Mouse (Mus musculus): ENCODE measurements at regions not wholly inside any gene's neighbourhood (a gene's known extent, or its start where the extent isn't known, plus 50 kb on each side); places are given as distances from the start of the nearest gene placed in this dataset.

GRCm38 (mm10) chr3:9200156-9200555 lies 409.7 kb downstream of the Zfp704 start:
- peak; percentile 25 to 43 for DNase-seq (ENCODE audit: low spot score in 2 of 2)

- no peak for DNase-seq (ENCODE audit: low spot score in 2 of 2)
Observed at GRCm38 (mm10) chr3:9198652-9199332, 411.1 kb downstream of the Zfp704 start.

GRCm38 (mm10) chr3:9195781-9196180 lies 414.1 kb downstream of the Zfp704 start:
- DNase-seq (ENCODE audit: low spot score in 2 of 2), result no peak

- peak; percentile 69 to 75 for DNase-seq (ENCODE audit: low spot score in 2 of 2)
Observed at GRCm38 (mm10) chr3:9189366-9190287, 420.3 kb downstream of the Zfp704 start.

- no peak for DNase-seq (ENCODE audit: low spot score in 2 of 2)
Observed at GRCm38 (mm10) chr3:9186364-9187120, 423.3 kb downstream of the Zfp704 start.

GRCm38 (mm10) chr3:9181576-9181975 lies 428.3 kb downstream of the Zfp704 start:
- DNase-seq (ENCODE audit: low spot score in 2 of 2), result no peak

- no peak for DNase-seq (ENCODE audit: low spot score in 2 of 2)
Observed at GRCm38 (mm10) chr3:9179641-9180040, 430.2 kb downstream of the Zfp704 start.

GRCm38 (mm10) chr3:9174517-9174832 lies 435.4 kb downstream of the Zfp704 start:
- DNase-seq (ENCODE audit: low spot score in 2 of 2), result no peak

GRCm38 (mm10) chr3:9173643-9174516 lies 436.0 kb downstream of the Zfp704 start:
- peak; percentile 37 to 64 for DNase-seq (ENCODE audit: low spot score in 2 of 2)

- DNase-seq (ENCODE audit: low spot score in 2 of 2), result no peak
Observed at GRCm38 (mm10) chr3:9171970-9172369, 437.9 kb downstream of the Zfp704 start.

GRCm38 (mm10) chr3:9168955-9169354 lies 440.9 kb downstream of the Zfp704 start:
- no peak for DNase-seq (ENCODE audit: low spot score in 2 of 2)

- no peak for DNase-seq (ENCODE audit: low spot score in 2 of 2)
Observed at GRCm38 (mm10) chr3:9159073-9159472, 450.8 kb downstream of the Zfp704 start.

- DNase-seq (ENCODE audit: low spot score in 2 of 2), result no peak
Observed at GRCm38 (mm10) chr3:9154172-9154571, 455.7 kb downstream of the Zfp704 start.

GRCm38 (mm10) chr3:9153690-9154089 lies 456.2 kb downstream of the Zfp704 start:
- peak; percentile 24 to 32 for DNase-seq (ENCODE audit: low spot score in 2 of 2)

- DNase-seq (ENCODE audit: low spot score in 2 of 2), result no peak
Observed at GRCm38 (mm10) chr3:9152256-9152655, 457.6 kb downstream of the Zfp704 start.

- DNase-seq (ENCODE audit: low spot score in 2 of 2), result no peak
Observed at GRCm38 (mm10) chr3:9151590-9151989, 458.3 kb downstream of the Zfp704 start.

GRCm38 (mm10) chr3:9148605-9149004 lies 461.3 kb downstream of the Zfp704 start:
- no peak for DNase-seq (ENCODE audit: low spot score in 2 of 2)

- DNase-seq (ENCODE audit: low spot score in 2 of 2), result no peak
Observed at GRCm38 (mm10) chr3:9146481-9146880, 463.4 kb downstream of the Zfp704 start.

GRCm38 (mm10) chr3:9145612-9146011 lies 464.3 kb downstream of the Zfp704 start:
- no peak for DNase-seq (ENCODE audit: low spot score in 2 of 2)

GRCm38 (mm10) chr3:9141836-9142235 lies 468.0 kb downstream of the Zfp704 start:
- DNase-seq (ENCODE audit: low spot score in 2 of 2), result no peak

GRCm38 (mm10) chr3:9137131-9137874 lies 472.6 kb downstream of the Zfp704 start:
- peak in 1 of 2 experiments; percentile 6 for DNase-seq (ENCODE audit: low spot score in 2 of 2)

Measured in right cerebral cortex, adult 2 months (tissue).